Mouse (Mus musculus) embryonic fibroblast, embryonic 13.5 days (primary cell): Measurements from ENCODE around the gene Kcnn3. TPM values are rescaled to one million over a fixed set of nuclear protein-coding genes. Genes with fewer than 3 reads are reported as not detected.

Experiments
- H3K27ac ChIP-seq: 2 replicates; pipeline ENCODE4 v1.5.1; 2012; ENCODE audit warnings: low read length, control low read depth, inconsistent platforms; ENCODE audit not compliant: insufficient read depth
- H3K4me1 ChIP-seq: 2 replicates; pipeline ENCODE4 v1.6.1; 2011; ENCODE audit warnings: low read length; ENCODE audit not compliant: control insufficient read depth, insufficient read depth
- H3K4me3 ChIP-seq: 2 replicates; pipeline ENCODE4 v1.5.1; 2011; ENCODE audit warnings: mild to moderate bottlenecking, control low read depth, low read length; ENCODE audit not compliant: insufficient read depth
- CTCF ChIP-seq: IDR thresholded peaks from 2 replicates; pipeline ENCODE4 v1.5.1; 2011; ENCODE audit warnings: mild to moderate bottlenecking, control low read depth, low read length, moderate library complexity, borderline replicate concordance; ENCODE audit not compliant: insufficient read depth
- POLR2A ChIP-seq: IDR thresholded peaks from 2 replicates; pipeline ENCODE4 v1.6.1; 2011; ENCODE audit warnings: low read depth, mild to moderate bottlenecking, control low read depth, low read length, moderate library complexity
- polyA plus RNA-seq: library from polyadenylated mRNA; stranded (reverse); fragments of >200 nt; gene quantifications from 2 replicates; pipeline ENCODE4 v1.2.4, GENCODE M21; 2011; ENCODE audit warnings: low read depth; ENCODE audit not compliant: missing spikeins, insufficient read length

Gene Kcnn3
- polyA plus RNA-seq, 1 experiment: 1.6 TPM

DNA sequence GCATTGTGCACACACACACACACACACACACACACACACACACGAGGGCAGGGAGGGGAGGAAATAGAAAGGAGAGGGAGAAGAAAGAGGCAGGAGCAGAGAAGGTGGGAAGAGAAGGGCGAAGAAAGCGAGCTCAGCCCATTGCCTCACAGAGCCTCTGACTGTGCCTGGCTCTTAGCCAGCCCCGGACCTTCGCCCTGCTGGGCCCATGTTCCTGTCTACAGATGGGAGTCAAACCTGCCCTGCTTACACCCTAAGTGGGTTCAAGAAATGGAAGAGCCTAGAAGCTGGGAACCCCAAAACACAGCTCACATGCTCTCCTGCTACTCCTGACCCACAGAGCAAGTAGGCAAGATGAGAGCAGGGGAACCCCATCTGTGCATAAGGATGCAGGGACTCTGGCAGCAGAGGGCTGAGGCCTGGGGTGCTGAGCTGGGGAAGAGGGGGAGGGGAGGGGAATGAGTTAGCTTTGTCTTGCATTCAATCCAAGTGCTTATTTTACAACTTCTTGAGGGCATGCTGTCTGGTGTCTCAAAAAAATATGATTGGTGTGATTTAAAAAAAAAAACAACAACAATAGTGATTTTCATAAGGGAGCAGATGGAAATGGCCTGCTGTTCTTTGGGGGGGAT lies 105.0 kb downstream of the Kcnn3 start:
- Histone ChIP-seq H3K4me3 (no peak overlapping the region), H3K27ac (no peak overlapping the region), H3K4me1 (peaks cover 5% of the 10 kb centered on the region)
- TF ChIP-seq CTCF (no peak), POLR2A (no peak)

DNA sequence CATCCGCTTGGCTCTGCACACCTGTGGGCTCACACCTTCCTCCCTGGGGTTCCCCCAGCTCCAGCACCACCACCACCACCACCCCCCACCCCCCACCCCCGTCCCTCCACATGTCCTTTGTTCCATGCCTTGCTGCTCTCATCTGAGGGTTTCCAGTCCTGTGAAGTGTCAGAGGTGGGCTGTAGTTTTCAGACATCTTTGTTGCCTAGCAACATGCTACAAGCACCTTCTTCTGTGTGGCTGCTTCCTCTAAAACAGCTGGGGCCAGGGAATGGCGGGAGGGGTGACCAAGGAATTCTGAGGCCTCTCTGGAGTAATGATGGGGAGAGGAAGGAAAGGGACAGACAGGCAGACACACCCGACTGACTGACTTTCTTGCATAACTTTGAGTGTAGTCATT lies 106.6 kb downstream of the Kcnn3 start:
- Histone ChIP-seq H3K4me3 (no peak overlapping the region), H3K4me1 (peaks cover 5% of the 10 kb centered on the region), H3K27ac (no peak overlapping the region)
- no peak for TF ChIP-seq CTCF
- TF ChIP-seq POLR2A: no peak

DNA sequence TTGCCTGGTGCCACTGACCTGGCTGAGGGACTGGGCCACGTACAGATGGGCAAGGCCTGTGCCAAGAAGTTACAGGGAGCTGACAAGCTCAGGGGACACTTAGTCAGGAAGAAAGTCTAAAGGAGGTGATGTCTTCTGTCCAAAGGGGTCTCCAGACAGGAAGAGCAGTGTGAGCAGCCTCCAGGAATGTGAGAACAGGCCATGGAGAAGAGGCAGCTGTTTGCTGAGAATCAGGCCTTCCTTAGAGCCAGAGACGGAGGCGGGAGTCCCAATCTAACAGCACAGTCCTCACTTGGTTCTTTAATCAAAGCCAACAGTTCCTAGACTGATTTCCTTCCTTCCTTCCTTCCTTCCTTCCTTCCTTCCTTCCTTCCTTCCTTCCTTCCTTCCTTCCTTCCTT lies 109.8 kb downstream of the Kcnn3 start:
- Histone ChIP-seq H3K4me3 (no peak overlapping the region), H3K4me1 (peaks cover 5% of the 10 kb centered on the region), H3K27ac (no peak overlapping the region)
- TF ChIP-seq CTCF (no peak), POLR2A (no peak)

DNA sequence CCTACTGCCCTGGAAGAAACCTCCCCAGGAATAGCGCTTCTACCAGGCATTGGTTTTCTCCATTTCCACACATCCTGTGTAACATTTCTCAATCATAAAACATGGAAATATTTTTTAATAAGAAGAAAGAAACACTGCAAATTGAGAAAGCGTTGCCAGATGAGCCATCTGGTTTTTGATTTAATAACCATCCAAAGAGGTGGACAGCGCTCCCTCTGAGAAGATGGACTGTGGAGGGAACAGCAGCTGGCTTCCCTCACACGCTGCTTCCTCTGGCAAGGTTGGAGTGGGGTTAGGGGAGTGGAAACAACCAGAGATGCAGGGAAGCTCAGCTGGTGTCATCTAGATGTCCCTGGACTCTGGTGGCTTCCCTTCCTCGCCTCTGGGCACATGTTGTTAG lies 111.8 kb downstream of the Kcnn3 start:
- H3K4me1 ChIP-seq: peaks cover 3% of the 10 kb centered on the region
- no peak overlapping the region for H3K27ac ChIP-seq
- TF ChIP-seq POLR2A (no peak), CTCF (no peak)
- H3K4me3 ChIP-seq: no peak overlapping the region

DNA sequence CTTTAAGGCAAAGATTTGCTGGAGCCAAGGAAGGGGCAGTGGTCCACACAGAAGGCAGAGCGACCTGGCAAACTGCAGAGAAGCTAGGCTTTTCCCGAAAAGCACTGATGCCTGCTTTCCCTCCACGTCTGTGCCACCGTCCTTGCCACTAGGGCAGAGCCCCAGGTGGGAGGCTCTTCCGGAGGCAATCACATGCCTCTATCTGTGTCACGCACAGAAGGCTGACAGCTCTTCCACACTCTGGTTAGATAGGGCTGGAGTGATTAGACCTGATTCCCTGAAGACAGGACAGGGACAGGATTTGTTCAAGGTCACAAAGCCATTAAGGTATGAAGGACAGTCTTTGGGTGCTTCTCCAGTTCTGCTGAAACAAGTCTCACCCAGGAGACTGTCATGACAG lies 113.6 kb downstream of the Kcnn3 start:
- H3K27ac ChIP-seq: no peak overlapping the region
- no peak overlapping the region for H3K4me3 ChIP-seq
- H3K4me1 ChIP-seq: no peaks in the 10 kb centered on the region
- no peak for TF ChIP-seq CTCF
- TF ChIP-seq POLR2A: no peak

DNA sequence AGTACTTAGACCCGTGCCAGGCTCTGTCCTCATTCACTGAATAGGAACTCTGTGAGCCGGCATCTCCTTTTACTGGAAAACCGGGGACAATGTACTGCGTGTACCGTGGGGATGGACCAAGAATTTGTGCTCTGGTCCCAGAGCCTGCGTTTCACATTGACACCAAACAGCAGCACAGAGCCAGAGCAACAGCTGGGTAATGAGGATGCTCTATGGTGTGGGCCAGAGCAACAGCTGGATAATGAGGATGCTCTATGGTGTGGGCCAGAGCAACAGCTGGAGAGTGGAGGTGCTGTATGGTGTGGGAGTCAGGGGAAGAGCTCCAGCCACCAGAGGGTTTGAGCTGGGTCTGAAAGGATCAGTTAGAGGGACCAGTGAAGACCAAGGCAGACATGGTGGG lies 114.0 kb downstream of the Kcnn3 start:
- no peak overlapping the region for H3K27ac ChIP-seq
- H3K4me3 ChIP-seq: no peak overlapping the region
- TF ChIP-seq POLR2A: no peak
- no peak for TF ChIP-seq CTCF
- H3K4me1 ChIP-seq: no peaks in the 10 kb centered on the region

DNA sequence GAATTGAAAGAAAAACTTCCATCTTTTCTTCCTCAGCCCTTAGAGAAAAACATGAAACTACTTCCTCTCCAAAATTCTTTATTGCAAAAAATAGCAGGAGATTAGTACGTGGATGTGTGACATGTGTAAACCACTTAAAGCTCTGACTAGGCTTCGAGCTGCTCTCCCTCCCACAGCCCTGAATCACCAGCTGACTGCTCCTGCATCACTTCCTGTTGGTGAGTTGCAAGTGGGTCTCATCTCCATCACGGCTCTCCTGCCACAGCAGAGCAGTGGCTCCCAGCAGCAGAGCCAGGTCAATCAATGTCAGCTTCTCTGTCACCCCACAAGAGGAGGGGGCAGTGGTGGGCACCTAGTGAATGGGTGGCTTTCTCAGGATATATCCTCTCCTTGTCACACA lies 120.8 kb downstream of the Kcnn3 start:
- Histone ChIP-seq H3K27ac (no peak overlapping the region), H3K4me1 (peaks cover 4% of the 10 kb centered on the region; the same call in 1 of the 2 replicates), H3K4me3 (no peak overlapping the region)
- TF ChIP-seq POLR2A (no peak), CTCF (no peak)

DNA sequence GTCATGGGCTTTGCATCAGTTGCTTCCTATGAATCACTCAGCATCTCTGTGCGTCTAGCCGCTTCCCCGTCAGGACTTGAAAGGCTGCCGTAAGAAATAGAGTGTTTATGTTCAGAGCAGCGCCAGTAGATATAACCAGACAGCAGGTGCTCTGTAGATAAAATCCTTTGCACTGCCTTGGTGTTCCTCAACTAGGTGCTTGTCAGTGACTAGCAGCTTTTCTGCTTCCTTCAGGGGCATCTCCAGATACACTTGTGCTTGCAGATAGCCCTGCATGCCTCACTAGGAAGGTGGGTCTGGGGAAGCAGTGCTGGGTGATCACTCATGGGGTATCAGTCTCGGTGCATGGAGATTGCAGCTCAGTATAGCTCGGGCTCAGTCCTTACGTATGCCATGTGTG lies 123.4 kb downstream of the Kcnn3 start:
- TF ChIP-seq CTCF (no peak), POLR2A (no peak)
- H3K4me1 ChIP-seq: peaks cover 8% of the 10 kb centered on the region
- H3K27ac ChIP-seq: no peak overlapping the region
- H3K4me3 ChIP-seq: no peak overlapping the region

DNA sequence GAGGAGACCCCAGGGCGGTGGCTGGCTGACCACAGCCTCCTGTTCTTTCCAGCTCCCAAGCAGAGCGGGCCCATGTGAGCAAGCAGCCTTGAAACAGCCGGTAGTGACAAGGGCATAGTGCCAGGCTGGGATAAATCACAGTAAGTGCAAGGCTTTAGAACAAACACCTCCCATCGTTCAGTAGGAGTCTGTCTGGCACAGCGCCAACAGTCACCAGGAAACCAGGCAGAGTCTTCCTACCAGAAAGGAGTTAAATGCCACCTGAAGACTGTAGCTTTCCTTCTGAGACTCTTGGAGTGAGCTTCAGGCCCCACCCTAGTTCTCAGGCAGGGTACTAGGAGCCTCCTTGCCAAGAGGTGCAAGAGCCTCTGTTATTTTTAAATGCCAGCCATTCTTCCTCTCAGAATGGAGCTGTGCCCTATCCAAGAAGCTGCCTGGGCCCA lies 126.9 kb downstream of the Kcnn3 start:
- Histone ChIP-seq H3K27ac (no peak overlapping the region), H3K4me1 (peaks cover 3% of the 10 kb centered on the region; the same call in 1 of the 2 replicates), H3K4me3 (no peak overlapping the region)
- TF ChIP-seq CTCF: no peak
- TF ChIP-seq POLR2A: no peak

DNA sequence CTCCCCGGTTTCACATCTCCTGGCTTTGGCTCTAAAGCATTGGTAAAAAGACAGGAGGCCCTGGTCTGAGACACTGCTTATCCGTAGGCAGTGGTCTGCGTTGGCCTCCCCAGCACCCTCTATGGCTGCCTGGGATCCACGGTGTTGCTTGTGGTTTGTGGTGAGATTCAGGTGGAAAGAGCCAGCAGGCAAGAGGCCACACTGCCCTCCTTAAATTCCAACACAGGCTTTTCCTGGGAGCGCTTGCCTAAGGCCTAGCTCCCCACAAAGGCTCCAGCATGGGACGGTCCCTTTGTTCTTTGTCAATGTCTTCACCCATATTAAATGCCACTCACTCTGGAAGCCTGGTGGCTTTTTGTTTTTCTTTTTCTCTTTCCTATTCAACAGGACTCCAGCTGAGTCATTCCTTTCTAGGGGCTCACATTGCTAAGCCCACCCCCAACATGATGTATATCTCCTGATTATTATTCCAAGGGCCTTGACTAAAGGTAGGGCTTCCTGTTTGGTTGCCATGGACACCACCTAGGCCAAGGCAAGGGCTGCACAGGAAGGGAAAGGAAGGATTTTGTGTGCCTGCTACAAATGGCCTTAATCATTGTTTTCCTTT lies 127.4 kb downstream of the Kcnn3 start:
- Histone ChIP-seq H3K4me3 (no peak overlapping the region), H3K27ac (no peak overlapping the region), H3K4me1 (peaks cover 3% of the 10 kb centered on the region; the same call in 1 of the 2 replicates)
- TF ChIP-seq POLR2A: no peak
- TF ChIP-seq CTCF: no peak
